Mouse (Mus musculus) layer of hippocampus, adult 11-12 months (tissue): ENCODE data around the gene Eid3.

ENCODE experiments used
- DNase-seq: peaks from one replicate; pipeline ENCODE4 v3.0.0; 2022; ENCODE audit warnings: low spot score

Eid3 gene

DNA sequence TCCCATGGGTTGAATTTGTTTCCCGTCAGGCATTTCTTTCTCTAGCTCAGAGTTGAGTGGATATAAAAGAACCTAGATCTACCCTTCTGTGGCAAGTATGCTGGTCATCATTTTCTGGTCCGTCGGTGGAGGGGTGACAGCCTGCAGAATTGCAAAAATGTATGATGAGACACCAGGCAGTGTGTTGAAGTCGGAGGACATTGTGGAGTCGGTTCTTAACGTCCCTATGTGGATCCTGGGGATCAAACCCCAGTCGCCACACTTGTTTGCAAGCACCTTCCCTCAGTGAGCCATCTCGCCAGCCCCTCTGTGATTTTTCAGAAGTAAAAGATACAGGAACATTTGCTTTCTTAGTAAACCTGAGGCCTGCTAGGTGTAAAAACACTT lies 5.5 kb upstream of the Eid3 start:
- DNase-seq: no peak

DNA sequence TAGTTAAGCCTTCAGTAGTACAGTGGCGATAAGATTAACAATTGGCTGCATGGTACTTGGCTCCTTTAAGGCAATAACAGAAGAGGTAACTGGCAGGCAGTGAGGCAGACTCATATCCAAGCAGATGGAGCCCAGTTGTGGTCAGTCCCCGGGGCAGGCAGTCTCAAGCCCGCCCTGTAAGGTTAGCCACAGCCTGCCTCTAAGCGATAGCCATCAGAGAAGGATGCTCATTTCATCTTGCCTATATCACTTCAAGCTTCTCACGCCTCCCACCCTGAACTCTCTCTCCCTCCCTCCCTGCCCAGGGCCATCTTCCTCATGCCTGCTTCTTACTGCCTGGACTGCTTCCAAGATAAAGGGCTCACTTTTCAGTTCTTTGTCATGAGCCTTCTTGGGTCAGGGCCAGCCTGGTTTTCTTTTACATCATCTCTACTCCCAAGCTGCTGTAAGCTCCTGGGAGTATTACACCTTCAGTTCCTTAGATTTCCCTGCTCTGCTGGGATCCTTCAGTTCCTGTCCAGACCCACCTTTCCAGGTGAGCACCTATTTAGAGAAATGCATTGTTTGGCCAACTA lies 3.2 kb upstream of the Eid3 start:
- DNase-seq: no peak

DNA sequence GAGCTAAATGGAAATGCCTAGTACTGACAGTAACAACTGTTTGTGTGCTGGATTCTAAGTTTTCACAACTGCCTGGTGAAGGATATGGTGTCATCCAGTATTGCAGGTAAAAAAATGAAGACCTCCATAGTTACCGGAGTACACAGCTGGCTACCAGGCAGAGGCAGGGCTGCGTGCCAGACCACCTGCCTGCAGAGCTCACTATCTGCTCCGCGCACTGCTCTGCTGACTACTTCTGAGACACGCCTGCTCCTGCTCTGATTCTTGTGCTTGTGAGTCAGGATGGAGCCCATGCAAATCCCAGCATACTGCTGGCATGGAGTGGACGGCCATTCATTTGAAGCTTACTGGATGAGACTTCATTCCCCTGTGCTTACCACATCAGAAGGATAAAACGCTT lies 2.6 kb upstream of the Eid3 start:
- DNase-seq: no peak

DNA sequence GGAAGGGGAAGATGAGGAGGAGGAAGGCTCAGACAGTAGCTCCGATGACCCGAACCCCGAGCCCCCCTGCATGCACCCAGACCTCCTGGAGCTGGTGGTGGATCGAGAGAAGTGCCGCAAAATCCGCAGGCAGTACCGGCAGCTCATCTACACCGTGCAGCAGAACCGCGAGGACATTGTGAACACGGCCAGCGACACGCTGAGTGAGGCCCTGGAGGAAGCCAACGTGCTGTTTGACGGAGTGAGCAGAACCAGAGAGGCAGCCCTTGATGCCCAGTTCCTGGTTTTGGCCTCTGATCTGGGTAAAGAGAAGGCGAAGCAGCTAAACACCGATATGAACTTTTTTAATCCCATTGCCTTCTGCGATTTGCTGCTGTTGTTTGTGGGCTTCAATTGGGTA lies 406 bp downstream of the Eid3 start:
- DNase-seq: no peak

DNA sequence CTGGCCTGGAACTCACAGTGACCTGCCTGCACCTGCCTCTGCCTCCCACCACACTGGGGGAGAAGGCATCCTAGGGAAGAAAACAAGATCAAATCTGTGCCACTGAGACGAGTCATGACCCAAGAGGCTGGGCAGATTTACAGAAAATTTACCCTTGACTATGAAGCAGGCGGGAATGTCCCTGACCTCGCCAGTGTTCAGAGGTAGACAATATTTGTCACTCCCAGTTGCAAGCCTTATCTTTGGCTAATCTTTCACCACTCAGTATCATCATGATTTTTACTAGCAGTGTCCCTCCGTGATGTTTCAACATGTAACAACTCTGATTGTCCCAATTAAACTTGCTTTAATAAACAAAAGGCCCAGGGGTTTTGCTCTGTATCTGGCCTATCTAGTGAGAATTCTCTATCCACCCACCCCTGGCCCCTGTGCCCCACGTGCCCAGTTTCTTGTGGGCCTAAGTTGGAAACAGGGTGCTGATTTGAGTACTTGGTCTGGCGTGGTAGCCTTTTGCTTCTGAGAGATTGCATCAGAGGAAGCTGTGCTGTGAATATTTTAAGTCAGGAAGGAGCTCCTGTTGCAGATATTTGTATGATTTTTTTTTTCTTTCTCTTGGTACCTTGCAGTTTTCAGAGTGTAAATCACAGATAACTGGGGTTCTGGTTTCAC lies 2.1 kb downstream of the Eid3 start:
- DNase-seq: no peak

DNA sequence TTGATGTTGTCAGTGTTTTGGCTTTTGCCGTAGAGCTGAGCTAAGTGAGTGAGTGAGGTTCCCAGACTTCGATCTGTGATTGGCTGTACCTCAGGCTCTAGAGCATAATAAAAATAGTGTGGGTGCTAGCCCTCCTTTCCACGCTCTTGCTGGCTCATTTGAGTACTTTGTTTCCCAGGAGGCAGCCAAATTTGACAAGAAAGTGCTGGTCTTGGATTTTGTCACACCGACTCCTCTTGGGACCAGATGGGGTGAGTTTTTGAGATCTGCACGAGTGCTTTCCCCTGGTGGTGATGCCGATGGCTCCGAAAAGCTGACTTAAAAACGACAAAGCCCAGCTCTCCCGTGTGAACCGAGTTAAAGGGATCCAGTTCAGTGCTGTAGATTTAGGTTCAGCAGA lies 9.0 kb downstream of the Eid3 start:
- no peak for DNase-seq

DNA sequence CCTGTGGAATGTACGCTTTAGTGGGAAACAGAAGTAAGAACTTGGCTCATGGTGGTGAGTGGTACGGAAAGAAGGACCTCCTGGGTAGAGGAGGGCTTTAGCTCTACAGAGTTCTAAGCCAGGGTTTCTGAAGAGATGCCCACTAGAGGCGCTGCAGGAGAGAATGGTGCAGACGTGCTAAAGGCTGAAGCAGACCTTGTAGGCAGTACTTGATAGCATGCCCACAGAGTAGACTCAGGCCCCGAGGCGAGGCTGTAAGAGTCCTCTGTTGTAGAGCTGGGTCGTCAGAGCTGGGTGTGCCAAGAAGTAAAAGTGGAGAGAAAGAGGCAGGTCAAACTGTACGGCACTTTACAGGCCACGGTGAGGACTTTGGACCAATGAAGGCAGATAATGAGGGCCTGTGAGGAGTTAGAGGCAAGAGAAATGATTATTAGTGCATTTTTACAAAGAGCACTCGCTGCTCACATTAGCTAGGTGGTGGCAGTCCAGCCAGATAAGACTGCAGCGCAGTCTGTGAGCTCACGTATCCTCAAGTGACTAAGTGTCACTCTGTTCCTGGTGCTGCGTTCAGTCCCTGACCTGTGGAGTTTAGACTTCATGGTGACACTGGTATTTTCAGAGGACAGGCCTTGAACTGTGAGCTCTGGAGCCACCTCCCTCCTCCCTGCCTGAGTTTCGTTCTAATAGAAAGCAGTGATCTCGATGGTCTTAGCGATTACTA lies 9.8 kb downstream of the Eid3 start:
- peak; percentile 42 for DNase-seq

DNA sequence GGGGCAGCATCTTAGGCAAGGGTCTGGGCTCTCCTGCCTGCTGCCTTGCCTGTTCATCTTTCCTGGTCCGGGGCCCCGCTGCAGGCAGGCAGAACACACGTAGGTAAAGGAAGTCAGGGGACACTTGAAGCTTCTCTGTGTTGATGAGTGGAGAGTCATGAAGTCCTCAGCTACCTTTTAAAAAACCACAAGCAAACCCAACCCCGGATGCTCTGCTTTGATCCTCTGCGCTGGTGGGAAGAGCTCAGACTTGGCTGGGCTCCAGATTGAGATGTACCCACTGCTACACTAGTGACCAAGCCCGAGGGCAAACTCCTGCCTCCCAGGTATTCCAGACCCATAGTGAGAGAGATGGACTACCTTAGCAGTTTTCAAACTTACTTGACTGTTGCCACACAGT lies 20.9 kb downstream of the Eid3 start:
- no peak for DNase-seq

DNA sequence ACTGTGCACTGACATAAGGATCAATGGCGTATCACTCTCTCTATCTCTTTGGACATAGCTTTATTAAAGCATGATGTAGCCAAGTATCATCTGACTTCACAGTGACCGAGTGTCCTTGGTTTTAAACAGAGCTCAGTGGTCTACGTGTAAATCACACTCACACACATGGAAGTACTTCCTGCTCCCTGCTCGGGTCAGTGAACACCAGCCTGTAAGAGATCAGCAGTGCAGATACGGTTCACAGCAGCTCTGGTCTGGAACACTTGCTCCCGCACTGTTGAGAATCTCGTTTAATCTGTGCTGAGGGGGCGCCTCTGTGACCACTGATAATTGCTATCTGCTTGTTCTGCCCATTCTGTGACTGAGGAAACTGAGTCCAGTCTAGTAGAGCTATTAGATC lies 22.1 kb downstream of the Eid3 start:
- DNase-seq: no peak

DNA sequence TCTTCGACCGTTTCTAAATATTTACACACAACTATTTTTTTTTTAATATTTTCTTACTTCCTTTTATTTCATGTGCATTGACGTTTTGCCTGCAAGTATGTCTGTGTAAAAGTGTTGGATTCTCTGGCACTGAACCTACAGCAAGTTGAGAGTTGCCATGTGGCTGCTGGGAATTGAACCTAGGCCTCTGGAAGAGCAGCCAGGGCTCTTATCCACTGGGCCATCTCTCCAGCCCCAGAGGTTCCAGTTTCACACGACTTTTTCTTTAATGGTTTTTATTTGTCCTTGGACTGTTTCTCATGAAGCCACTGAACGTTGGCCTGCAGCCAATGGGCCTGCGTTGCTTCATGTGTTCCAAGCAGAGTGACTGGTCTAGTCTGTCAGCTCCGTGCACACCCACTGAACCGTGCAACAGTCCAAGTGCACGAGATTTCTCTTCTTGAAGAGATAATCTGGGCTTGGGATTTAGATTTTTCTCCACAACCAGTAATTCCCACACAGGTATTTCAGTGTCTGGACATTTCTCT lies 23.1 kb downstream of the Eid3 start:
- DNase-seq: peak; percentile 37

DNA sequence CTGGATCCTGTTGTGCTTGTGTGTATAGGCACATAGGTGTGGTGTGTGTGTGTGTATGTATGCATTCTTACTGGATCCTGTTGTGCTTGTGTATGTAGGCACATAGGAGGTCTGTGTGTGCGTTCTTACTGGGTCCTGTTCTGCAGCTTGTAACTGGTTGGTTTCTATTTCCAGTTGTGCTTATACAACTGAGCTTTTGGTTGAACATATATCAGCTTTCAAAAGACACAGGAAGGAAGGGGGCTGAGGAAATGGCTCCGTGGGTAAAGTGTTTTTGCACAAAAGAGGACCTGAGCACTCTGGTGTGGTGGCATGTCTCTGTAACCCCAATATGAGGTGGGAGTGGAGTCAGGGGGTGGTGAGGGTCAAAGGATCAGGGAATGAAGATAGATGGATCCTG lies 24.5 kb downstream of the Eid3 start:
- DNase-seq: no peak

DNA sequence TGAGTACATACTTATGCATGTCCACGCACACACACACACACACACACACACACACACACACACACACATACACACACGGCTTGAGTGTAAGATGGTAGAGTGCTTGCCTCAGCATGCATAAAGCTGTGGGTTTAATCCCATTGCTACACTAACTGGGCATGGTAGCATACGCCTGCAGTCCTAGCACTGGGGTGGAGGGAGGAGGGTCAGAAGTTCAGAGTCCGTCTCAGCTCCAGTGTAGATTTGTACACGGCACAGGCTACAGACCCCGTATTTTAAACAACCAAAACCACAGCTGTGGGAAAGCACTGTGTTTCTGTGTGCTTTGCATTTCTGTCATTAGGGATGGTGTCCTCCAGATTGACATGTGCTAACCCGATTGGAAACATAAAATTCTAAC lies 25.0 kb downstream of the Eid3 start:
- no peak for DNase-seq

DNA sequence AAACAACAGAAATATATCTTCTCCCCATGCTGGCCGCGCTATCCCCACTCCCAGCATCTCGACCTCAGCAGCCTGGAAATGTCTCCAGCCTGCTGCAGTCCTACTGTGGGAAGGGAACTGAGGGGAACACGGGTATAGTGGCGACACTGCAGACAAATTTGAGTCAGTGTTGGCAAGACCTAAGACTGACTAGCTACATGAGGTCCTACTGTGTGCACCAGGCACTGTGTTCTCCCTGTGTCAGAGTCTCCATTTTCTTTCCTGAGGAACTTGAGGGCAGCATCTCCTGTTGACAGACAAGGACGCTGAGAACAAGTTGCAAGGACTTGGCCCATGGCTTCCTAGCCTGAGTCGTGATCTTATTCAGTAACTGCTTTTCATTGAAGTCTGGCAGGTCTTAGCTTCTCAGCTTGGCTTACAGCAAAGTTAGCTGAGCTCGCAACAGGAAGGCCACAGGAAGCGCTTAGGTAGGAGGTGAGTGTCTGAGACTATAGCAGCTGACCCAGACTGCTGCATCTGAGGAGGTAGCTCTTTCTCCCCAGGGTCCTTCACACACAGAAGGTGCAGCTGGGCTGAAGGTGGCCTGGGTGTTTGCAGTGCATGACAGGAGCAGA lies 26.1 kb downstream of the Eid3 start:
- no peak for DNase-seq

DNA sequence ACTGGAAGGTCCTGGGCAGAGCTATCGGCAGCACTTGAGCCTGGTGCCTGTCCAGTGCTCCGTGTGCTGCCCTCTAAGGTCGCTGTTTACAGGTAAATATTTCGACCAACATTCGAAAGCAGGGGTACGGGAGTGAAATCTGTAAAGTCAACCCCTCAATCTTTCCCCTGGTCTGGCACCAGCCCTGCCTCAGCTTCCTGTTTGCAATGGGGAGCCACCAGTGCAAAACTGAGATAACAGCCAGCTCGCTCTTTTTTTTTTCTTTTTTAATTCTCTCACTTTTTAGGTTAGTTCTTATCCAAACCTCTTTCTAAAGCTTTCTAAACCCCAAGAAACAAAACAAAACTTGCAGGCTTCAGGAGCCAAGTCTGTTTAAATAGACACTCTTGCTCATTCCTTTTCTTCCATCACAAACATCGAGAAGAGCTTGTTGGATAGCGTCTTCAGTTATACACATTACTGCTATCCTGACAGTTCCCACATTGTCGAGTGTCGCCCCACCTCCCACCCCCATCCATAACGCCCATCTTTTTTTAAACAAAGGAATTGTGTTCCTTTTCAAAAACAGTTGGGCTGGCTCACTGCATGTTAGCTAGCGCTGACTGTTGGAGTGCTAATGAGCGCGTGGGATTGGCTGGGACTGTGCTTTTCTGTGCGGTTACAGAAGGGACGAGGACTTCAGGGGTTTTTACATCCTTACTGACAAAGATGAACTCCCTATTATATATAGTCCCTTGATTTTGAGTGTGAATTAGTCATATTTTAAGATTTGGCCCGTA lies 27.6 kb downstream of the Eid3 start:
- peak; percentile 45 for DNase-seq

DNA sequence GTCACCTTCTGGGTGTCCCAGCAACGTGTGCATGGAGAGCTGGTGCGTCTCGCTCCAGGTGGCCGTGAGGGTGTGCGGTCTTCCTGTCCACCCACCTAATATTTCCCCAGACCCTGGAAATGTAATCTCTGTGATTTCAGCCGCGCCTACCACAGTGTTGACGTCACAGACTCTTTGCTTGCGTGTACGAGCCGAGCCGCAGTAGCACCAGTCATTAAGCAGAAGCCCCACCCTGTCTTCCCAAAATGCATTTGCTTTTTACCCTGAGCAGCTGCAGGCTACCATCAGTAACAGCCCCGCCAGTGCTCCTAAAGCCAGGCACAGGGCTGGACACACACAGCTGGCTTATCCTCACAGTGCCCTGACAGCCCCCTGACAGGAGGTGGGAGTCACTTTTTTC lies 31.5 kb downstream of the Eid3 start:
- no peak for DNase-seq

DNA sequence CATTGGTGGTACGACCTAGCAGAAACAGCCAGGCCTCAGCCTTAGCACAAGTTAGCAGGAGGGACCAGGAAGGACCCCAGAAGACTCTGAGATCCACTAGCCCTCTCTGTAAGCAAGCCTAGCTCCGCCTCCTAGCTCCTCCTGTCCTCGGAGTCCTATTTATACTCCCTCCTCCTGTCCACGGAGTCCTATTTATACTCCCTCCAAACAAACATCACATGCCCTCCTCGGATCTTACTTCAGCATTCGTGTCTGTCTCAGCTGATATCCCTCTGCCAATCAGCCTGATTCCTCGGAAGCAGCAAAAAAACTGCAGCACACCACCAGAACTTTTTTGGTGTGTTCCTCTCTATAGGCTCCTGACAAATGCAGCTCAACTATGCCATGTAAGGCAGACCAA lies 32.5 kb downstream of the Eid3 start:
- no peak for DNase-seq

DNA sequence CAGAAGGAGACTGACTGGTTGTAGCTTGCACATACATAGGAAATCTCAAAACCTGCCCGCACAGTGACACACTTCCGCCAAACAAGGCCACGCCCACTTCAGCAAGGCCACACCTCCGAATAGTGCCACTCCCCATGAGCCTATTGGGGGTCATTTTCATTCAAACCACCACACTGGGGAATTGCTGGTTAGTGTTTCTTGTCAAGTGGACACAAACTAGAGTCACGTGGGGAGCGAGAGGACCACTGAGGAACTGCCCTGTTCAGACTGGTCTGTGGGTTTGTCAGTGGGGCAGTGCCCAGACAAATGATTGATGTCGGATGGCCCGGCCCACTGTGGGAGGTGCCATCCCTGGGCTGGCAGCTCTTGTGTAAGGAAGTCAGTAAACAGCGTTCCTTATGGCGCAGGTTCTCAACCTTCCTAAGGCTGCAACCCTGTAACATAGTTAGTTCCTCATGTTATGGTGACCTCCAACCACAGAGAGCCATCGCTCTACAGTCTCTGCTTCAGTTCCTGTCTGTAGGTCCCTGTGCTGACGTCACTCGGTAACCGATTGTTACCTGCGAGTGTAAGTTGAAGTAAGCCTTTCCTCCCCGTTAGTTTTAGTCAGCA lies 33.5 kb downstream of the Eid3 start:
- DNase-seq: no peak

DNA sequence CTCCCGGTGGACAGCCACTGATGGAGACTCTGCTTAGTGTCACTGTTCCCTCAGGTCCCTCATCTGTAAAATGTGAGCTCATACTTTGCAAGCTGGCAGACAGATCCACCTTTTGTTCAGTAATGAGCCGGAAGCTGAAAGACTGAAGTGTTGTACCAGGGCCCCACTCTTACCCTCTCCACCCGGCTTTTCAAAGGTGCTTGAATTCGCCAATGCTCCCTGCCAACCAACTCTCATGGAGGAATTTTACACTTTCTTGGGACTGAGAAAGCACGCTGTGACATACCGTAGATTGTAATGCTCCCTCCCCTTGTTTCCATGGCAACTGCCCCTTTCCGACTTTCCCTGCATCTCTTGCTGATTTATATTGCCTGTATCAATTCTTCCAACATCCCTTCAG lies 34.1 kb downstream of the Eid3 start:
- DNase-seq: peak; percentile 26

DNA sequence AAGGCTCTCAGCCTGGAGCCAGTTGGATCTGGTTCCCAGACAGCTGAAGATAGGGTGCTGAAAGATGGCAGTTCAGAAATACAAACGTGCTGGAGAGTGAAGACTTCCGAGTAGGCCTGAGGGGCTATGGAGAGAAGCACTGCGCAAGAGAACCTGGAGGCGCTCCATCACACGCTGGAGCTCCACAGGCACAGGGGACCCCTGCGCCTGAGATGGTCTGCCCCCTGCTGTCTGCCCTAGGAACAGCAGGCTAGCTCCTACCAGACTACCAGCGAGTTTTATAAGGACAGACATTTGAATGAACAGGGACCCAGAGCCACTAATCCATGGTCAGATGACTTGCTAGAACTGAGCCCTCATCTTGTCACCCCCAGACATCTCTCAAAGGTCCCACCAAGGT lies 35.0 kb downstream of the Eid3 start:
- DNase-seq: peak; percentile 87

DNA sequence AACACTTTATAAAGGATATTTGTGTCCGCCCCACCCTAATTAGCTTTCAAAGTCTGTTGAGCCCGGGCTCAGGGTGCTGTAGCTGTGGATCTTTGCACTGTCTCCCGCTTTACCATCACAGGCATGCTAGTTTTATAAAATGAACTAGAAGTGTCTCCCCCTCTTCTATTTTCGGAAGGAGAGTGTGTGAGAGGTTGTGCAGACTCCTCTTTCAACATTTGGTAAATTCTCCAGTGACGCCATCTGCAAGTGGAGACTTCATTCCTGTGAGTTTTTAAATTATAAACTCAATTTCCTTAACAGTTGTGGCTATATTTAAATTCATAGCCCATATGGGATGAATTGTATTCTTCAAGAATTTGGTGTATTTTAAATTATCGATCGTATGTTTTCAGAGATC lies 42.1 kb downstream of the Eid3 start:
- no peak for DNase-seq

DNA sequence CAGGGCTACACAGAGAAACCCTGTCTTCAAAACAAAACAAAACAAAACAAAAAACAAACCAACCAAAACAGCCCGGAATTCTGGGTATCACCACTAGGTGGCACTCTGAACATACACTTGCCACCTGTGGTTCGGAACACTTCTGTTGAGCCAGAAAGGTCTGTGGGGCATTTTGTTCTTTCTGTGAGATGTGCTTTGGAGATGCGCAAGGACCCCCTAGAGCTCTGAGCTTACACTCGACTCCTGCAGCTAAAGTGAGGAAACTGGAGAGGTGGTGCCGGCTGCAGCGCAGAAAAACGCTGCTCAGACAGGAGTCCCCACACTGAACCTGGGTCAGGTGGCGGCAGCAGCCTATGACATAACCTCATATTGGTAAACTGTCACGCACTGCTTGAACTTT lies 43.0 kb downstream of the Eid3 start:
- DNase-seq: peak; percentile 80

DNA sequence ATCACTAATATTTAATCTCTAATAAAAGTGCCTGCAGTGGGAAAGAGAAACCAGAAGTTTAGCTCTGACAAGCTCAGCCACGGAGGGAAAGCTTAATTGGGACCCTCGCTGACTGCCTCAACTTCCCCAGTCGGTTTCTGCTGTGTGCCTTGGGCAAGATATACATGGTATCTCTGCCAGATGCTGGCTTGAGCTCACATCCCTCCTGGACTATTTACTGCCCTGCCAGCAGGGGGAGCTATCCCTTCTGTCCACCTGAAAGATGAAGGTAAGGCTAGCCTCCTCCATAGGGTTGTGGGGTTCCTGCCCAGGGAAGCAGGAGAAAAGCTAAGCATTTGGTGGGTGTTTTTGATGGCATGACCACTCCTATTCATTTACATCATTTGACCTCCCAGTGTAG lies 43.8 kb downstream of the Eid3 start:
- DNase-seq: no peak
